Mouse (Mus musculus) lung, postnatal 0 days (tissue): ENCODE measurements around the gene Ncor1. TPM values are rescaled to one million over a fixed set of nuclear protein-coding genes. Genes with fewer than 3 reads are reported as not detected.

Source experiments
- ATAC-seq: fragments of 200-750 bp; cut with Nextera tagmentation; 2 replicates; pipeline ENCODE4 v1.8.0; 2017; ENCODE audit warnings: moderate library complexity
- DNase-seq: peaks from one replicate; pipeline ENCODE4 v3.0.0-alpha.2; 2016; ENCODE audit warnings: low spot score
- H3K27ac ChIP-seq: fragments of 300-500 bp; sonication (generic); 2 replicates; pipeline ENCODE4 v1.5.1; 2014; ENCODE audit warnings: antibody characterized with exemption, mild to moderate bottlenecking, low read length, mixed read lengths
- H3K27me3 ChIP-seq: fragments of 300-500 bp; sonication (generic); replicated peaks from 2 replicates; pipeline ENCODE4 v1.6.1; 2014; ENCODE audit warnings: low read length, mixed read lengths; ENCODE audit not compliant: insufficient read depth
- H3K36me3 ChIP-seq: fragments of 300-500 bp; sonication (generic); 2 replicates; pipeline ENCODE4 v1.6.1; 2014; ENCODE audit warnings: low read length, mixed read lengths; ENCODE audit not compliant: insufficient read depth
- H3K4me1 ChIP-seq: fragments of 300-500 bp; sonication (generic); 2 replicates; pipeline ENCODE4 v1.6.1; 2014; ENCODE audit warnings: antibody characterized with exemption, low read depth, low read length, mixed read lengths; ENCODE audit not compliant: insufficient read depth
- H3K4me2 ChIP-seq: fragments of 300-500 bp; sonication (generic); replicated peaks from 2 replicates; pipeline ENCODE4 v1.6.1; 2014; ENCODE audit warnings: low read depth, mild to moderate bottlenecking, low read length, moderate library complexity, mixed read lengths
- H3K4me3 ChIP-seq: fragments of 300-500 bp; sonication (generic); 2 replicates; pipeline ENCODE4 v1.5.1; 2014; ENCODE audit warnings: low read depth, low read length
- H3K9ac ChIP-seq: fragments of 300-500 bp; sonication (generic); replicated peaks from 2 replicates; pipeline ENCODE4 v1.6.1; 2014; ENCODE audit warnings: low read depth, mild to moderate bottlenecking
- H3K9me3 ChIP-seq: fragments of 300-500 bp; sonication (generic); 2 replicates; pipeline ENCODE4 v1.6.1; 2016; ENCODE audit warnings: low read length, mixed read lengths
- CTCF ChIP-seq: IDR thresholded peaks from 2 replicates; pipeline ENCODE4 v1.5.1; 2016; ENCODE audit warnings: antibody characterized with exemption, mild to moderate bottlenecking
- EP300 ChIP-seq: IDR thresholded peaks from 2 replicates; pipeline ENCODE4 v1.6.1; 2016; ENCODE audit warnings: antibody characterized with exemption, mild to moderate bottlenecking, control low read depth
- WGBS: fragments of 180-500 bp; shearing (Covaris S2); extraction: QIAGEN DNeasy Blood & Tissue Kit; methylation state at CpG from one replicate; pipeline ENCODE4 v1.1.7; 2014; 5-methylcytosine and 5-hydroxymethylcytosine counted together
- polyA plus RNA-seq: library from polyadenylated mRNA; unstranded; fragments of >200 nt; fragmentation: Nextera tagmentation; extraction: Ambion mirVana; gene quantifications from 2 replicates; pipeline ENCODE4 v1.2.1, GENCODE M21; 2015

Ncor1 gene
- polyA plus RNA-seq, 1 experiment from 2014 or later, result 103 TPM

- WGBS, result 64% methylated on average over 3 of the region's 3 CpGs
- H3K4me3 ChIP-seq, result no peak overlapping the region
- no peak overlapping the region for H3K27ac ChIP-seq
- no peaks in the 10 kb centered on the region for H3K27me3 ChIP-seq
- no peak for ATAC-seq
- DNase-seq, result no peak
- no peaks in the 10 kb centered on the region for H3K4me1 ChIP-seq
- H3K9ac ChIP-seq, result no peak overlapping the region
- no peak for TF ChIP-seq EP300
- TF ChIP-seq CTCF, result no peak
- H3K36me3 ChIP-seq, result peaks cover 39% of the 10 kb centered on the region
- H3K9me3 ChIP-seq, result no peaks in the 10 kb centered on the region
- H3K4me2 ChIP-seq, result no peak overlapping the region
Measured at GRCm38 (mm10) chr11:62320097-62320496, 138.2 kb downstream of the Ncor1 start.

- Histone ChIP-seq H3K4me1 (no peaks in the 10 kb centered on the region), H3K27me3 (no peaks in the 10 kb centered on the region), H3K27ac (no peak overlapping the region), H3K4me2 (no peak overlapping the region), H3K4me3 (no peak overlapping the region), H3K36me3 (peaks cover 27% of the 10 kb centered on the region), H3K9ac (no peak overlapping the region), H3K9me3 (no peaks in the 10 kb centered on the region)
- WGBS, result 78% methylated on average over 11 of the region's 11 CpGs
- TF ChIP-seq CTCF (no peak), EP300 (no peak)
- DNase-seq (no peak), ATAC-seq (no peak)
Measured at GRCm38 (mm10) chr11:62317746-62318145, 140.6 kb downstream of the Ncor1 start.

- Histone ChIP-seq H3K36me3 (peaks cover 25% of the 10 kb centered on the region), H3K4me2 (no peak overlapping the region), H3K4me1 (no peaks in the 10 kb centered on the region), H3K27me3 (no peaks in the 10 kb centered on the region), H3K4me3 (no peak overlapping the region), H3K27ac (no peak overlapping the region), H3K9ac (no peak overlapping the region), H3K9me3 (no peaks in the 10 kb centered on the region)
- 94% methylated on average over 5 of the region's 5 CpGs for WGBS
- ATAC-seq (no peak), DNase-seq (no peak)
- TF ChIP-seq CTCF, result no peak
- no peak for TF ChIP-seq EP300
Measured at GRCm38 (mm10) chr11:62314984-62315383, 143.4 kb downstream of the Ncor1 start.

- TF ChIP-seq CTCF (no peak), EP300 (no peak)
- H3K27me3 ChIP-seq, result no peaks in the 10 kb centered on the region
- H3K9ac ChIP-seq, result no peak overlapping the region
- DNase-seq, result peak; percentile 7
- H3K36me3 ChIP-seq, result 0 out of 2 replicates have a peak, but pooled peaks cover 7% of the 10 kb centered on the region
- H3K9me3 ChIP-seq, result no peaks in the 10 kb centered on the region
- no peak for ATAC-seq
- 93% methylated on average over 2 of the region's 2 CpGs for WGBS
- no peak overlapping the region for H3K27ac ChIP-seq
- H3K4me2 ChIP-seq, result no peak overlapping the region
- no peaks in the 10 kb centered on the region for H3K4me1 ChIP-seq
- no peak overlapping the region for H3K4me3 ChIP-seq
Measured at GRCm38 (mm10) chr11:62309296-62309695, 149.0 kb downstream of the Ncor1 start.

GRCm38 (mm10) chr11:62305866-62306265 is 152.5 kb downstream of the Ncor1 start:
- WGBS, result 82% methylated on average over 2 of the region's 2 CpGs
- H3K4me2 ChIP-seq, result no peak overlapping the region
- no peaks in the 10 kb centered on the region for H3K27me3 ChIP-seq
- DNase-seq (no peak), ATAC-seq (no peak)
- H3K4me1 ChIP-seq, result no peaks in the 10 kb centered on the region
- TF ChIP-seq CTCF, result no peak
- TF ChIP-seq EP300, result no peak
- no peaks in the 10 kb centered on the region for H3K9me3 ChIP-seq
- H3K36me3 ChIP-seq, result no peaks in the 10 kb centered on the region
- H3K27ac ChIP-seq, result no peak overlapping the region
- no peak overlapping the region for H3K4me3 ChIP-seq
- H3K9ac ChIP-seq, result no peak overlapping the region

DNA sequence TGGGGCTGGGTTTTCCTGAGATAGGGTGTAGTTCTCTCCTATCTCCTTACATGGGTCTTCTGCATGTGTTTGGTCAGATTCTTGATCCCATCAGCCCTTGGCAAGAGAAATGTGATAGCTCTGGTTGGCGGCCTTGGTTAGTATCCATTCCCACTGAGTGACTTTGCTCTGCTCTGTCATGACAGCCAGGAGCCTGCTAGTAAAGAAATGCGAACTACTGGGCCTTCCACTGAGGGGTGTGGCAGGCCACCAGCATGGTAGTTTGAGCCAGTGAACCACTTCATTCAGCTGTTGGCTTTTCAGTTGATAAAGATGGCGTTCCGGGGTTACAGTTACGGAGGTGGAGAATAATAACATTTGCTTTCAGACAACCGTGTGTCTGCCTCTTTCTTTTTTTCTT is 159.5 kb downstream of the Ncor1 start:
- Histone ChIP-seq H3K4me1 (no peaks in the 10 kb centered on the region), H3K27me3 (no peaks in the 10 kb centered on the region), H3K36me3 (peaks cover 5% of the 10 kb centered on the region; the same call in 1 of the 2 replicates), H3K27ac (no peak overlapping the region), H3K9me3 (no peaks in the 10 kb centered on the region), H3K9ac (no peak overlapping the region), H3K4me3 (no peak overlapping the region), H3K4me2 (no peak overlapping the region)
- DNase-seq, result no peak
- no peak for ATAC-seq
- WGBS, result 85% methylated on average over 6 of the region's 6 CpGs
- no peak for TF ChIP-seq CTCF
- TF ChIP-seq EP300, result no peak

- Histone ChIP-seq H3K9ac (no peak overlapping the region), H3K4me2 (no peak overlapping the region), H3K9me3 (no peaks in the 10 kb centered on the region), H3K4me3 (no peak overlapping the region), H3K27me3 (no peaks in the 10 kb centered on the region), H3K36me3 (peaks cover 5% of the 10 kb centered on the region), H3K4me1 (no peaks in the 10 kb centered on the region), H3K27ac (no peak overlapping the region)
- DNase-seq (peak; percentile 10), ATAC-seq (no peak)
- TF ChIP-seq CTCF (no peak), EP300 (no peak)
- WGBS, result 88% methylated on average over 2 of the region's 2 CpGs
Measured at GRCm38 (mm10) chr11:62294121-62294520, 164.2 kb downstream of the Ncor1 start.
